Mouse (Mus musculus): ENCODE measurements at regions not wholly inside any gene's neighbourhood (a gene's known extent, or its start where the extent isn't known, plus 50 kb on each side); places are given as distances from the start of the nearest gene placed in this dataset.

DNA sequence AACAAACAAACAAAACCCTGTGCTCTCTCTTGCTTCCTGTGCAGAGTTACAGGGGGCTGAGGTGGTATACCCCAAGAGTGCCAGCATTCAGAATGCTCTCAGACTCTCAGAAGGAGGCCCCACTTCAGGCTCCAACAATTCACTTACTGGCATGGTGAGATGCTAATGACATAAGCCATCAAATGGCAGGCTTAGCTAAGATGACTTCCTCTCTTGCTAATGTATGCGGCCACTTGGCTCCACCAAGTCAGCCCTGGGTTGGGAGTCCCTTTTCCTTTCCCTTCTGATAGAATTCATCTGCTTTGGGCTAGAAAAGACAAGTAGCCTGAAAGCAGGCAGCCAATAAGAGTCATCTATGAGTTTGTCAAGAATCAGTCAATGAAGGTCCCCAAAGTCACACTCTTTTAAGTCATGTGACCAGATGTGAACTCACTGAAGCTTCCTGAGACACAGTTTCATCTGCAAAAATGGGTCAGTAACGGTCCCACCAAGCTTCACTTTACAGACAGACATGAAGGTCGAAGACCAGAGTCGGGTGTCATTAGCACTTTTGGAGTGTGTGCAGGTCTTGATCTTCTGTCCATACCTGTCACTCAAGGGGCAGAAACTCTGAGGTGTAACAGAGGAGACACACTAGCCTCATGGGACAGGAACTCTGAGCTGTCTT, 189.1 kb upstream of the Lpp start:
- TF ChIP-seq CTCF (IDR thresholded peaks at IDR 0.05; ENCODE audit: control insufficient read depth, insufficient read depth, low read length) (no peak), POLR2A (IDR thresholded peaks at IDR 0.05; ENCODE audit: borderline replicate concordance, control insufficient read depth, low read depth, low read length) (no peak)
